Mouse (Mus musculus) brown adipose tissue, adult 24 weeks (tissue): ENCODE measurements around the gene Pml. TPM values are rescaled to one million over a fixed set of nuclear protein-coding genes. Genes with fewer than 3 reads are reported as not detected.

Source experiments
- H3K27ac ChIP-seq: fragments of 200-500 bp; replicated peaks from 2 replicates; pipeline ENCODE4 v1.5.1; 2012; ENCODE audit warnings: low read depth, mild to moderate bottlenecking, low read length
- H3K4me1 ChIP-seq: fragments of 200-500 bp; 2 replicates; pipeline ENCODE4 v1.6.1; 2012; ENCODE audit warnings: low read length, mixed read lengths; ENCODE audit not compliant: control insufficient read depth, insufficient read depth, insufficient read length
- H3K4me3 ChIP-seq: fragments of 200-500 bp; 2 replicates; pipeline ENCODE4 v1.5.1; 2012; ENCODE audit warnings: low read depth, mild to moderate bottlenecking, low read length, moderate library complexity; ENCODE audit not compliant: insufficient read depth
- polyA plus RNA-seq: library from polyadenylated mRNA; stranded (reverse); fragments of >200 nt; gene quantifications from 2 replicates; pipeline ENCODE4 v1.2.4, GENCODE M21; 2012; ENCODE audit not compliant: missing spikeins, insufficient read depth, insufficient read length

The Pml gene
- polyA plus RNA-seq, 1 experiment = 9.4 TPM

- Histone ChIP-seq H3K27ac (peak overlapping the region; percentile 80), H3K4me3 (no peak overlapping the region)
Measured at GRCm38 (mm10) chr9:58232374-58232773, 17.2 kb downstream of the Pml start.

DNA sequence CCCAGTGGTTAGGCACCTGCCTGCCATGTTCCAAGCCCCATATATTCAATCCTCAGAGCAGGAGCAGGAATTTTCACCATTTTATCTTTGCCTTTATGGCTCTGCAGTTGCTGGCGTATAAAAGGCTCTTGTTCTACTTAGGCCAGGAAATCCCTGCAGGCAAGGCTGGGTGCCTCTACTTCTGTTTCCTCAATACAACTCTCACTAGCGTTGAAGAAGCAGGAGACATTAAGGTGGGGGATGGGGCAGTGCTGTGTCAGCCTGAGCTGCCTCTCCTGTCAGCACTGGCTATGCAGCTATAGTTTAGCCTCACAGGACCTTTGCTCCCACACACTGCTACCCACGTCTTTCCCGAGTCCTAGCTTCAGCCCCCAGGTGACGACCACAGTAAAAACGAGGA lies 17.8 kb downstream of the Pml start:
- Histone ChIP-seq H3K4me1 (peaks cover 12% of the 10 kb centered on the region; the same call in 1 of the 2 replicates), H3K27ac (peak overlapping the region; percentile 80)

More at GRCm38 (mm10) chr9:58232374-58232773, 17.2 kb downstream of the Pml start:
- H3K4me1 ChIP-seq = peaks cover 12% of the 10 kb centered on the region; the same call in 1 of the 2 replicates

DNA sequence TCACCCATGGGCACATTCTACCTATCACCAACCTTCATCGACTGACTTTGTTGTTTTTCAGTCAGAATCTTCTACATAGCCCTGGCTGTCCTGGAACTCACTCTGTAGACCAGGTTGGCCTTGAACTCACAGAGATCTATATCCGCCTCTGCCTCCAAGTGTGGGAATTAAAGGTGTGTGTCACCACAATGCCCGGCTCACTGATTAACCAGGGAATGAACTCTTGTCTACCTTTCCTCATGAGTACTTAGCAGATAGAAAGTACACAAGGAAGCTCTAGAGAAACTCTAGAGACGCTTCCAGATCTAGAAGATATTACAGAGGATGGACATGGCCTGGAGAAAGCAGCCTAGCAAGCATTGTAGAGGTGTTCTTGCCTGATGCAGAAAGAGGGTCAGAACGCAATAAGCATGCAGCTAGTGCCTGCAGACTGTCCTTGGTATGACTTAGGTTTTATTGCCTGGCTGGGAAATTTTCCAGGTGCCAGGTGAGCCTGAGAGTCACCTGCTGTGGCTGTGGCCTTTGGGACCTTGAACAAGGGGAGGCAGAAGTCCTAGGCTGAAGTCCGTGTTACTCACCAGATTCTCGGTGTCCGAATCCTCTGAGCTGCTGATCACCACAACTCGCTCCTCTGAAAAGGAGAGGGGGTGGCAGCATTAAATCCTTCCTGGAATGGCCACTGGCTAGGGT lies 20.7 kb downstream of the Pml start:
- H3K4me3 ChIP-seq = no peak overlapping the region
- H3K27ac ChIP-seq = no peak overlapping the region
- peaks cover 12% of the 10 kb centered on the region; the same call in 1 of the 2 replicates for H3K4me1 ChIP-seq

More for the DNA sequence above, 17.8 kb downstream of the Pml start:
- no peak overlapping the region for H3K4me3 ChIP-seq

- no peaks in the 10 kb centered on the region for H3K4me1 ChIP-seq
- H3K27ac ChIP-seq = no peak overlapping the region
- H3K4me3 ChIP-seq = no peak overlapping the region
Measured at GRCm38 (mm10) chr9:58225915-58226913, 23.4 kb downstream of the Pml start.

DNA sequence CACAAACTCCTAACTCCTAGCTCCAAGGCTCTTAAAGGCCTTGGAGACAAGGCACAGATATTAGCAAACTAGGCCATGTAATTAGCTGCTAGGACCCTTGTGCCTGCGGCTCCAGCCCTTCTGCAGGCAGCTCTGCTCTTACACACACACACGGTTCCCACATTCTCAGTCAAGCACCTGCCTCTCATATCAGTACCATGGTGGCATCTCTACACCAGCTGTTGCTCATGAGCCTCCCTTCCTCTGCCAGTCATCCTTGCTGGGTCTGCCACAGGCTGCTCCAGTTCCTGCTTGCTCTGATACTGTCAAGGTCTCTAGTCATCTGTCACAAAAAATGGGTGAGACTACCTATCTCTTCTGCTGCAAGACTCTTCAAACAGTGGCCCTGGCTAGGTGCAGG lies 25.2 kb downstream of the Pml start:
- Histone ChIP-seq H3K4me3 (no peak overlapping the region), H3K27ac (no peak overlapping the region), H3K4me1 (no peaks in the 10 kb centered on the region)

- no peak overlapping the region for H3K27ac ChIP-seq
- H3K4me3 ChIP-seq = no peak overlapping the region
- no peaks in the 10 kb centered on the region for H3K4me1 ChIP-seq
Measured at GRCm38 (mm10) chr9:58220218-58220903, 29.2 kb downstream of the Pml start.

DNA sequence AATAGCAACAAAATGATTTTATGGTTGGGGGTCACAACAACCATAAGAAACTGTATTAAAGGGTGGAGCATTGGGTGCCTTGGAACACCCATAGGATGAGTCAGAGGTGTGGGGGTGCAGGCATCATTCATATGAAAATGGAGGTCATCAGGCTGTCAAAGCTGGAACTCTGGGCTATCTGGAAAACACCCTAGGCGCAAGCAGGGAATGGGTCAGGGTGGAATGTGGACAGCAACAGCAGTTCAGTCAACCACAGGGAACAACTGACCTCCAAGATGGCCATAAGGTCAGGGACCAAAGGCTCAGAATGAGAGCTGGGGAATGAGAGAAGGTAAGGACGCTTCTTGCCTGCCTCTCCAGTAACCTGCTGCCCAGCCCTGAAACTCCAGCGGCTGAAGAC lies 31.0 kb downstream of the Pml start:
- Histone ChIP-seq H3K27ac (no peak overlapping the region), H3K4me3 (no peak overlapping the region), H3K4me1 (no peaks in the 10 kb centered on the region; the same call in 1 of the 2 replicates)

- H3K27ac ChIP-seq = no peak overlapping the region
- H3K4me3 ChIP-seq = no peak overlapping the region
- H3K4me1 ChIP-seq = no peaks in the 10 kb centered on the region; the same call in 1 of the 2 replicates
Measured at GRCm38 (mm10) chr9:58216402-58216801, 33.2 kb downstream of the Pml start.

GRCm38 (mm10) chr9:58214519-58215180 lies 34.9 kb downstream of the Pml start:
- no peaks in the 10 kb centered on the region; the same call in 1 of the 2 replicates for H3K4me1 ChIP-seq
- H3K27ac ChIP-seq = no peak overlapping the region
- H3K4me3 ChIP-seq = no peak overlapping the region

GRCm38 (mm10) chr9:58213865-58214264 lies 35.7 kb downstream of the Pml start:
- H3K4me3 ChIP-seq = no peak overlapping the region
- H3K27ac ChIP-seq = no peak overlapping the region
- no peaks in the 10 kb centered on the region; the same call in 1 of the 2 replicates for H3K4me1 ChIP-seq

- Histone ChIP-seq H3K4me1 (no peaks in the 10 kb centered on the region; the same call in 1 of the 2 replicates), H3K4me3 (no peak overlapping the region), H3K27ac (no peak overlapping the region)
Measured at GRCm38 (mm10) chr9:58213377-58213776, 36.2 kb downstream of the Pml start.

DNA sequence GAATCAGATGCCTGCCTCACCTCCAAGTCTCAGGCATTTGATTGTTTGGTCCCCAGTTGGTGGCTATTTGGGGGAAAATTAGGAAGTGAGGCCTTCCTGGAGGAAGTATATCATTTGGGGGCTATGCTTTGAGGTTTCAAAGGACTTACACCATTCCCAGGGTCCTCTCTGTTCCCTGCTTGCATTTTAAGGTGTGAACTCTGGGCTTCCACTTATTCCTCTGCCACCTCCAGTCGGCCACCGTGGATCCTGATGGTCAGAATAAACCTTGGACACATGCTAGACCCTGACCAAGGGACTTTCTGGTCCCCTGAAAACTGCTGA lies 39.3 kb downstream of the Pml start:
- H3K27ac ChIP-seq = no peak overlapping the region
- H3K4me1 ChIP-seq = no peaks in the 10 kb centered on the region; the same call in 1 of the 2 replicates
- no peak overlapping the region for H3K4me3 ChIP-seq

GRCm38 (mm10) chr9:58209462-58210303 lies 39.9 kb downstream of the Pml start:
- Histone ChIP-seq H3K4me3 (no peak overlapping the region), H3K4me1 (no peaks in the 10 kb centered on the region), H3K27ac (no peak overlapping the region)

DNA sequence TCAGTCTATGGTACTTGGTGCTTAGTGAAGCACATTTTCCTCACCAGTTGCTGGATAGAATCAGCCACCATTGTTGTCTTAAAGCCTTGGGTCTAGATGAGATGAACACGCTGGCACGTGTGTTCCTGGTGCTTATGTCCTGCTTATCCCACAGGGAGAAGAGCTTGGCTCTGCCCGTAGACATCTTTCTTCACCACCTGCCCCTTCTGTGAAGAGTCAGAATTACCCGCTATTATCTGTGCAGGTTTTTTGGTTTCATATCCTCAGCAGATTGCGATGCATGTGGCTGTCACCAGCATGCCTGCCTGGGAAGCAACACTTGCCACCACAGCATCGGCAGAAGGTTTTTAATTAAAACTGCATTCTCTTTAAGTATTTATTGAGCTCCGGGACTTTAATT lies 43.6 kb downstream of the Pml start:
- H3K4me3 ChIP-seq = no peak overlapping the region
- H3K27ac ChIP-seq = no peak overlapping the region
- no peaks in the 10 kb centered on the region for H3K4me1 ChIP-seq
